Mouse (Mus musculus) forebrain, embryonic 11.5 days (tissue): Measurements from ENCODE around the gene Pitpnc1. TPM values are rescaled to one million over a fixed set of nuclear protein-coding genes. Genes with fewer than 3 reads are reported as not detected.

Source experiments
- ATAC-seq: fragments of 200-750 bp; cut with Nextera tagmentation; replicated peaks from 2 replicates; pipeline ENCODE4 v1.8.0; 2017; ENCODE audit warnings: moderate TSS enrichment; ENCODE audit not compliant: low FRiP score
- DNase-seq: peaks from one replicate; pipeline ENCODE4 v3.0.0-alpha.2; 2017; ENCODE audit warnings: low spot score
- H3K27ac ChIP-seq: fragments of 300-500 bp; sonication (generic); 2 replicates; pipeline ENCODE4 v1.5.1; 2014; ENCODE audit warnings: low read depth, low read length
- H3K27me3 ChIP-seq: fragments of 300-500 bp; sonication (generic); 2 replicates; pipeline ENCODE4 v1.6.1; 2014; ENCODE audit warnings: mild to moderate bottlenecking, low read length, mixed read lengths; ENCODE audit not compliant: control insufficient read depth, insufficient read depth
- H3K36me3 ChIP-seq: fragments of 300-500 bp; sonication (generic); 2 replicates; pipeline ENCODE4 v1.6.1; 2014; ENCODE audit warnings: mild to moderate bottlenecking, low read length, moderate library complexity, mixed read lengths; ENCODE audit not compliant: control insufficient read depth, insufficient read depth
- H3K4me1 ChIP-seq: fragments of 300-500 bp; sonication (generic); replicated peaks from 2 replicates; pipeline ENCODE4 v1.6.1; 2014; ENCODE audit warnings: low read length, mixed read lengths; ENCODE audit not compliant: control insufficient read depth, insufficient read depth
- H3K4me2 ChIP-seq: fragments of 300-500 bp; sonication (generic); 2 replicates; pipeline ENCODE4 v1.6.1; 2014; ENCODE audit warnings: low read depth, mild to moderate bottlenecking, low read length, moderate library complexity, mixed read lengths; ENCODE audit not compliant: severe bottlenecking
- H3K4me3 ChIP-seq: fragments of 300-500 bp; sonication (generic); 2 replicates; pipeline ENCODE4 v1.5.1; 2014; ENCODE audit warnings: low read depth, low read length
- H3K9ac ChIP-seq: fragments of 300-500 bp; sonication (generic); 2 replicates; pipeline ENCODE4 v1.6.1; 2014; ENCODE audit warnings: low read length
- H3K9me3 ChIP-seq: fragments of 300-500 bp; sonication (generic); 2 replicates; pipeline ENCODE4 v1.6.1; 2016; ENCODE audit warnings: low read length, mixed read lengths; ENCODE audit not compliant: control insufficient read depth
- WGBS: fragments of 180-500 bp; shearing (Covaris S2); extraction: QIAGEN DNeasy Blood & Tissue Kit; methylation state at CpG from one replicate; pipeline ENCODE4 v1.1.7; 2014; 5-methylcytosine and 5-hydroxymethylcytosine counted together
- polyA plus RNA-seq: library from polyadenylated mRNA; unstranded; fragments of >200 nt; fragmentation: Nextera tagmentation; extraction: Ambion mirVana; gene quantifications from 2 replicates; pipeline ENCODE4 v1.2.1, GENCODE M21; 2014

Gene Pitpnc1
- polyA plus RNA-seq, 1 experiment from 2014 or later: 35.7 TPM

- Histone ChIP-seq H3K9ac (no peak overlapping the region), H3K4me3 (no peak overlapping the region), H3K4me1 (no peaks in the 10 kb centered on the region), H3K36me3 (no peaks in the 10 kb centered on the region), H3K27me3 (no peaks in the 10 kb centered on the region), H3K27ac (no peak overlapping the region), H3K4me2 (no peak overlapping the region), H3K9me3 (peaks cover 6% of the 10 kb centered on the region; the same call in 1 of the 2 replicates)
- DNase-seq: no peak
- no peak for ATAC-seq
Observed at GRCm38 (mm10) chr11:107300235-107300634, 170.3 kb downstream of the Pitpnc1 start.

GRCm38 (mm10) chr11:107299511-107300120, 170.9 kb downstream of the Pitpnc1 start:
- Histone ChIP-seq H3K9ac (no peak overlapping the region), H3K27me3 (no peaks in the 10 kb centered on the region), H3K27ac (no peak overlapping the region), H3K4me1 (no peaks in the 10 kb centered on the region), H3K4me2 (no peak overlapping the region), H3K9me3 (peaks cover 6% of the 10 kb centered on the region; the same call in 1 of the 2 replicates), H3K4me3 (no peak overlapping the region), H3K36me3 (no peaks in the 10 kb centered on the region)
- DNase-seq (no peak), ATAC-seq (no peak)
- WGBS: 95% methylated on average over 9 of the region's 9 CpGs

- Histone ChIP-seq H3K27ac (no peak overlapping the region), H3K9ac (no peak overlapping the region), H3K4me2 (no peak overlapping the region), H3K36me3 (no peaks in the 10 kb centered on the region), H3K9me3 (peaks cover 6% of the 10 kb centered on the region; the same call in 1 of the 2 replicates), H3K4me3 (no peak overlapping the region), H3K4me1 (no peaks in the 10 kb centered on the region), H3K27me3 (no peaks in the 10 kb centered on the region)
- no peak for ATAC-seq
- DNase-seq: no peak
- 96% methylated on average over 4 of the region's 4 CpGs for WGBS
Observed at GRCm38 (mm10) chr11:107296176-107296575, 174.3 kb downstream of the Pitpnc1 start.

GRCm38 (mm10) chr11:107292036-107292435, 178.5 kb downstream of the Pitpnc1 start:
- Histone ChIP-seq H3K27ac (no peak overlapping the region), H3K9ac (no peak overlapping the region), H3K36me3 (no peaks in the 10 kb centered on the region), H3K27me3 (no peaks in the 10 kb centered on the region), H3K9me3 (no peaks in the 10 kb centered on the region), H3K4me1 (no peaks in the 10 kb centered on the region), H3K4me2 (no peak overlapping the region), H3K4me3 (no peak overlapping the region)
- DNase-seq (no peak), ATAC-seq (no peak)
- WGBS: 86% methylated on average over 13 of the region's 13 CpGs

- Histone ChIP-seq H3K4me2 (no peak overlapping the region), H3K4me1 (no peaks in the 10 kb centered on the region), H3K9ac (no peak overlapping the region), H3K27me3 (no peaks in the 10 kb centered on the region), H3K4me3 (no peak overlapping the region), H3K9me3 (no peaks in the 10 kb centered on the region), H3K36me3 (no peaks in the 10 kb centered on the region), H3K27ac (no peak overlapping the region)
- DNase-seq: no peak
- ATAC-seq: no peak
- 97% methylated on average over 2 of the region's 2 CpGs for WGBS
Observed at GRCm38 (mm10) chr11:107288186-107288563, 182.3 kb downstream of the Pitpnc1 start.

- 95% methylated on average over 11 of the region's 11 CpGs for WGBS
- no peak overlapping the region for H3K27ac ChIP-seq
- no peak overlapping the region for H3K4me2 ChIP-seq
- H3K9ac ChIP-seq: no peak overlapping the region
- no peak for ATAC-seq
- H3K27me3 ChIP-seq: no peaks in the 10 kb centered on the region
- DNase-seq: no peak
- H3K4me1 ChIP-seq: no peaks in the 10 kb centered on the region
- no peaks in the 10 kb centered on the region for H3K9me3 ChIP-seq
- H3K36me3 ChIP-seq: no peaks in the 10 kb centered on the region
- no peak overlapping the region for H3K4me3 ChIP-seq
Observed at GRCm38 (mm10) chr11:107287215-107288185, 183.0 kb downstream of the Pitpnc1 start.

- no peaks in the 10 kb centered on the region for H3K36me3 ChIP-seq
- no peak overlapping the region for H3K4me2 ChIP-seq
- no peak overlapping the region for H3K27ac ChIP-seq
- no peak overlapping the region for H3K9ac ChIP-seq
- no peak overlapping the region for H3K4me3 ChIP-seq
- ATAC-seq (no peak), DNase-seq (no peak)
- no peaks in the 10 kb centered on the region for H3K9me3 ChIP-seq
- no peaks in the 10 kb centered on the region for H3K27me3 ChIP-seq
- WGBS: 88% methylated on average over 7 of the region's 7 CpGs
- H3K4me1 ChIP-seq: no peaks in the 10 kb centered on the region
Observed at GRCm38 (mm10) chr11:107285731-107286130, 184.8 kb downstream of the Pitpnc1 start.

GRCm38 (mm10) chr11:107283632-107284031, 186.9 kb downstream of the Pitpnc1 start:
- no peaks in the 10 kb centered on the region for H3K9me3 ChIP-seq
- H3K9ac ChIP-seq: no peak overlapping the region
- ATAC-seq (no peak), DNase-seq (no peak)
- H3K27me3 ChIP-seq: no peaks in the 10 kb centered on the region
- H3K36me3 ChIP-seq: no peaks in the 10 kb centered on the region
- no peak overlapping the region for H3K4me2 ChIP-seq
- WGBS: 94% methylated on average over 3 of the region's 3 CpGs
- no peak overlapping the region for H3K27ac ChIP-seq
- peaks cover 11% of the 10 kb centered on the region for H3K4me1 ChIP-seq
- H3K4me3 ChIP-seq: no peak overlapping the region
